Mouse (Mus musculus) neutrophil, adult 83 days (primary cell): ENCODE measurements around the gene Ppp1r15a. TPM values are rescaled to one million over a fixed set of nuclear protein-coding genes. Genes with fewer than 3 reads are reported as not detected.

ENCODE experiments used
- total RNA-seq, 2 experiments: library from RNA; stranded (reverse); gene quantifications; one replicate each; pipeline ENCODE4 v1.2.4; 2023

Ppp1r15a gene
- total RNA-seq: 100 to 1,000 TPM; 253 to 370 TPM

GRCm38 (mm10) chr7:45525809-45526473 lies at the start of gene Ppp1r15a, which contains the start of gene Plekha4:
Gene Ppp1r15a (minus strand): TSS chr7:45526268.
Gene Plekha4 (plus strand): TSS chr7:45526330.

DNA sequence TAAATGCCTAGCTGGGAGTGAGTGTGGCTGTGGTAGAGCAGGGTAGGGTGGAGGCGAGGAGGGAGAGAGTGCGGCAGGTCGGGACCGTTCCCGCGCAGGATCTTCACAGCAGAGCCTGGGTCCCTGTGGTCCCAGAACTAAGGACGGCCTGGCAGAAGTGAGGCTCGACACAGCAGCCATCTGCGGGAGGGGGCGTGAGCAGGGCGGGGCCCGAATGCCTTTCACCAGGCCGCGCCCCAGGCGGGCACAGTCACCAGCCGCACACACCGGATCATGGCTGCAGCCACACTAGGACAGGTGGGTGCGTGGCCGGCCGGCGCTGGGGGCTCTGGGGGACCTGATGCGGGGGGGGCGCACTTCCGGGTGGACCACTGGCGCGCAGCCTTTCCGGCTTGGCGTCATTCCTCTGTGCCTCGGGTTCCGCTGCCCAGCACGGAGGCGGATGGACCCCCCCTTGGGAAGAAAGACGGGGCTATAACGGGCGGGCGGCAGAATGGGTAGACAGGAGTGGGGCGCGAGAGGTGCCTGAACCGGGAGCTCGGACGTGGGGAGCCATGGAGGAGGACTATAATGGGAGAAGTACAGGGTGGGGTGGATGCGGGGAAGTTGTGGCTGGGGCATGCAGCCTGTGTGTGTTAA lies 44.2 kb upstream of the Ppp1r15a start, which contains the start of gene Bcat2:
Gene Bcat2 (plus strand): TSS at position 51 of the 639 bp plus-strand sequence.

DNA sequence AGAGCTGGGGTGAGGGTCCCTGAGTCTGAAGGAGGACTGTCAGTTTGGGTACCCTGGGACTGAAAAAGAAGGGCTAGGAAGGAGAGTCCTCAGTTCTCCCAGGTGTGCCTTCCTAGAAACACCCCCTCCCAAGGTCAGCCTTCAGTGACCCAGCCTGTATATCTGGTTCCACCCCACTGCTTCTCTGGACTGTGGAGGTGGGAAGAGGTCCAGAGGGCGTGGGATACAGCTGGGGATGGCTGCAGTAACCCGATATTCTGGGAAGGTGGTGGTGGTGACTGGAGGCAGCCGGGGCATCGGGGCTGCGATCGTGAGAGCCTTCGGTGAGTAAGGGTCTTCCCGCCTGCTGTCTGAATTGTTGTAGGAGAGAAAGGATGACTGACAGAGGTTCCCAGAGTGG lies 28.7 kb upstream of the Ppp1r15a start, which contains the start of gene Hsd17b14:
Gene Hsd17b14 (plus strand): TSS at position 150 of the 400 bp plus-strand sequence.

DNA sequence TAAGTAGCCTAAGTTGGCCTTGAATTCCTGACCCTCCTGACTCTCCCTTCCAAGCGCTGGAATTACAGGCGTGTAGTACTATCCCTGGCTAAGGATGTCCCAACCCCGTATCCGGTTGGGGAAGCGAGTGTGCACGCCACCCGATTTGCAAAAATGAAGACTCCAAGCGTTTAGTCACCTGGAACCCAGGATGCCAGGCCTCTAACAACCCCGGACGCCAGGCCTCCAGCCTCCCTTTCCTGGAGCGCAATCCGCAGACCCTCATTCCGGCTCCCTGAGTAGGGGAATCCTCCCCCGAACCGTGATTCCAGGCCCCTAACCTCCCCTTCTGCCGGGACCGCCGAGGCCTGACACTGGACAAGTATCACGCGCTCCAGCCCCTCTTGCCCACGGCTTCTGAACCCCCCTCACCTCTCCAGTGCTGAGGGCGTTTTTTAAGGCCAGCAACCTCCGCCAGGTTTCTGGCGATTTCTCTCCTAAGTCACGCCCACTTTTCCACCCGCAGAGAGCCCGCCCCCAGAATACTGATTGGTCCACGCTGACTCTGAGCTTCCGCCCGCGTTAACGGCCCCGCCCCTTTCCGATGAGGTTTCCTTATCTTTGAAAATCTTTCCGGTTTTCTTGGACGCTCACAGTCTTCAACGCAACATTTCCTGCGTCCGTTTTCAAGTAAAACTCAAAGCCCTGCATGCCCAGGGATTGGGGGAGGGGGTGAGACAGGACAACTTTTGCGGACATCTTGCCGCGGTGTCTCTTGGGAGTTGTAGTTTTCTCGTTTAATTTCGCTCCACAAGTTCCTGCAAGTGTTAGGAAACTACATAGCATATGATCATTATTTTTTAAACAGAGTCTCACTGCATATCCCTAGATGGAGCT lies 15.9 kb downstream of the Ppp1r15a start, which contains the start of gene Nucb1:
Gene Nucb1 (minus strand): TSS at position 495 of the 876 bp plus-strand sequence.

DNA sequence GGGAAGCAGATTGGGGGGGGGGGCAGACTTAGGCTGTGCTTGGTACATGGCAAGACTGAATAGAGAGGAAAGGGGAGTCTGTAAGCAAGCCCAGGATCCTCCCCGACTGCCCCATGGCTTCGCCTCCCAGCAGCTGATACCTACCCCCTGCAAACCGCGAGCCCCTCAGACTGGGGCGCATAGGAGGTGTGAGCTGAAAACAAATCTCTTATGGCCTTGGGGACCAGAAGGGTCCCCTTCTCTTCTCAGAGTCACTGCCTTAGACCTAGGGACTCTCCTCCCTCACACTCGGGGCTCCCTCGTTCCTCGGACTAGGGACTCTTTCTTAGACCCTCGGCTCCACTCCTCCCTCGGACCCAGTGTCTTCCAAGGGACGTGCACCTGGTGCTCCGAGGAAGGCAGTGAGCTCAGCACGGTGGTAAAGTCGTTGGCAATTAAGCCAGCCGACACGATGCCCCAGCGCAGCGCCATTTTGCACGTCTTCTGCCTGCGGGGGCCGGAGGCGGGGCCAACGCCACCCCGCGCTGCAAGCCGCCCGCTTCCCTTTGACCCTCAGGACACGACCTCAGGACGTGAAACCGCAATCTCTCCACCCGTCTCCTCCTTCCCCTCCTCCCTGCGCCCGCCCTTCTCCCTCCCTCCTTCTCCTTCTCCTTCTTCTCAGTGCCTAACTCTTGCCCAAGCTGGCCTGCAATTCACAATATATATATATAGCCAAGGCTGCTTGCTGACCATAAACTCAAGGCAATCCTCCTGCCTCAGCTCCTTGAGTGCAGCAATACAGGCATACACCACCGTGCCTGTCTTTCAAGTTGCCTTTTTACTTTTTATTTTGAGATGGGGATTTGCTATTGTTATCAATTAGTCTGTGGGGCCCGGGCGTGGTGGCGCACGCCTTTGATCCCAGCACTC lies 37.5 kb downstream of the Ppp1r15a start, which contains the start of gene Dhdh:
Gene Dhdh (minus strand): TSS at position 513 of the 912 bp plus-strand sequence.

GRCm38 (mm10) chr7:45486761-45487415 lies 39.2 kb downstream of the Ppp1r15a start, which contains the start of gene Gm45808:
Gene Gm45808 (minus strand): TSS chr7:45486811.

DNA sequence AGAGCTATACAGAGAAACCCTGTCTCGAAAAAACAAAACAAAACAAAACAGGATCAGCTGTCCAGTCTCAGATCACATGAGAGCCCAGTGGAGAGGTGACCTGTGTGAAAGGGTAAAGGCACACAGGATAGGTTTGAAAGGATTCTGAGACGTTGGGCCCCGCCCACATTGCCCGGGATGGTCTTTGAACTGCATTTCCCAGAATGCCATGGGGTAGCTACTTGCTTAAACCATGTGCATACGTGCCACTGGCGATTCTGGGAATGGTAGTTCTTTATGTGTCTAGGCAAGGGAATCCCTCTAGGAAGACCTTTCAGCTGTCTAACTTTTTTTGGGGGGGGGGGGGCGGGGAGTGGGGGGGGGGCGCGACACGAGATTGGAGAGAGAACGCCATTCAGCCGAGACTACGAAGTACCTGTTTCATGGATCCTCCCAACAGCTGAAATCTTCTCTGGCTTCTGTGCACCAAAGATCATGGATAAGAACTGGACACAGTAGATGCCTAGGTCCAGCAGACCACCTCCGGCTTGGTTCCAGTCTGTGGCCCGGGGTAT lies 44.6 kb downstream of the Ppp1r15a start, which contains the start of gene Tulp2:
Gene Tulp2 (plus strand): TSS at position 504 of the 554 bp plus-strand sequence.

Other genes with a start within 250 kb of the Ppp1r15a start
- gene Slc6a21, start 248.8 kb downstream of the Ppp1r15a start, total RNA-seq: under 1 TPM in 1 of 2 experiments, not detected in 1; 0.24 TPM
- gene Trpm4, start 192.5 kb downstream of the Ppp1r15a start, total RNA-seq: 1 to 10 TPM; 2.3 to 4.8 TPM
- gene Hrc, start 191.0 kb downstream of the Ppp1r15a start, total RNA-seq: under 1 TPM in 1 of 2 experiments, not detected in 1; 0.68 TPM
- under 1 TPM in 1 of 2 experiments, not detected in 1; 0.31 TPM for gene Ppfia3, start 159.2 kb downstream of the Ppp1r15a start, total RNA-seq
- under 1 TPM in 1 of 2 experiments, not detected in 1; 0.66 TPM for gene Lin7b, start 155.7 kb downstream of the Ppp1r15a start, total RNA-seq
- gene Snrnp70, start 130.5 kb downstream of the Ppp1r15a start, total RNA-seq: 100 to 1,000 TPM; 256 to 279 TPM
- not detected for gene Kcna7, start 120.6 kb downstream of the Ppp1r15a start, total RNA-seq
- not detected for gene Ntf5, start 112.6 kb downstream of the Ppp1r15a start, total RNA-seq
- gene Lhb, start 105.4 kb downstream of the Ppp1r15a start, total RNA-seq: not detected
- gene Gys1, start 91.4 kb downstream of the Ppp1r15a start, total RNA-seq: 10 to 100 TPM; 58.1 to 59.5 TPM
- gene Ruvbl2, start 88.2 kb downstream of the Ppp1r15a start, total RNA-seq: 10 to 100 TPM; 39.6 to 42.2 TPM
- gene Ftl1, start 66.4 kb downstream of the Ppp1r15a start, total RNA-seq: 1,000 to 10,000 TPM; 1,390 to 1,483 TPM
- 10 to 100 TPM; 42.0 to 45.1 TPM for gene Bax, start 59.4 kb downstream of the Ppp1r15a start, total RNA-seq
- not detected for gene Tulp2, start 44.4 kb downstream of the Ppp1r15a start, total RNA-seq
- 1 to 10 TPM; 1.2 to 2.5 TPM for gene Gm45808, start 39.5 kb downstream of the Ppp1r15a start, total RNA-seq
- gene Dhdh, start 37.5 kb downstream of the Ppp1r15a start, total RNA-seq: 1 to 10 TPM; 5.9 to 6.1 TPM
- 100 to 1,000 TPM; 111 to 114 TPM for gene Nucb1, start 15.9 kb downstream of the Ppp1r15a start, total RNA-seq
- under 1 TPM in 1 of 2 experiments, not detected in 1; 0.15 TPM for gene Plekha4, start 62 bp upstream of the Ppp1r15a start, total RNA-seq
- gene Hsd17b14, start 28.6 kb upstream of the Ppp1r15a start, total RNA-seq: not detected
- 10 to 100 TPM; 39.9 to 42.5 TPM for gene Bcat2, start 43.9 kb upstream of the Ppp1r15a start, total RNA-seq
- not detected for gene Fgf21, start 89.2 kb upstream of the Ppp1r15a start, total RNA-seq
- gene Fut1, start 91.0 kb upstream of the Ppp1r15a start, total RNA-seq: under 1 TPM in 1 of 2 experiments, not detected in 1; 0.22 TPM
- not detected for gene Izumo1, start 95.5 kb upstream of the Ppp1r15a start, total RNA-seq
- gene Rasip1, start 101.2 kb upstream of the Ppp1r15a start, total RNA-seq: 1 to 10 TPM; 1.9 to 2.0 TPM
- gene Mamstr, start 113.7 kb upstream of the Ppp1r15a start, total RNA-seq: under 1 TPM; 0.13 to 0.73 TPM
- gene Fut2, start 140.1 kb upstream of the Ppp1r15a start, total RNA-seq: not detected
- gene Ntn5, start 157.8 kb upstream of the Ppp1r15a start, total RNA-seq: not detected
- under 1 TPM in 1 of 2 experiments, not detected in 1; 0.26 TPM for gene Sec1, start 168.1 kb upstream of the Ppp1r15a start, total RNA-seq
- not detected for gene Car11, start 173.6 kb upstream of the Ppp1r15a start, total RNA-seq
- gene Dbp, start 178.8 kb upstream of the Ppp1r15a start, total RNA-seq: 1 to 10 TPM; 5.3 TPM
- gene Rpl18, start 189.2 kb upstream of the Ppp1r15a start, total RNA-seq: 100 to 1,000 TPM; 782 to 910 TPM
- gene Sphk2, start 191.7 kb upstream of the Ppp1r15a start, total RNA-seq: 10 to 100 TPM; 39.2 to 41.2 TPM
- gene Fam83e, start 194.9 kb upstream of the Ppp1r15a start, total RNA-seq: under 1 TPM; 0.55 to 0.64 TPM
- gene Spaca4, start 199.5 kb upstream of the Ppp1r15a start, total RNA-seq: not detected